Comparison of ENCODE assay signal across 28 mouse cellular contexts in genomic region chr15:11940855-11941254, GRCm38 (mm10). TPM values are rescaled to one million over a fixed set of nuclear protein-coding genes. Genes with fewer than 3 reads are reported as not detected.
DNase-seq lines count a peak whose midpoint lies in the region; ATAC-seq lines count a peak whose summit lies in the region.
"Had no signal": no experiment of that assay in that cellular context is flagged by ENCODE, and none has a peak within 500 bp of the region (broad histone marks: within the 10 kb centered on the region; RNA-seq: fewer than 3 reads in every experiment).

No protein-coding gene starts in this region.

- no peaks in the 10 kb centered on the region for H3K4me1 ChIP-seq in embryonic facial prominence, embryonic 11.5 days (ENCODE audit: control insufficient read depth, insufficient read depth, low read length)
- peaks cover 22% of the 10 kb centered on the region for H3K4me1 ChIP-seq in embryonic facial prominence, embryonic 10.5 days
- H3K4me1 ChIP-seq in heart, embryonic 10.5 days: no peaks in the 10 kb centered on the region
- H3K4me1 ChIP-seq in neural tube, embryonic 14.5 days (ENCODE audit: control insufficient read depth, insufficient read depth, low read length): no peaks in the 10 kb centered on the region
- H3K4me1 ChIP-seq: embryonic facial prominence, embryonic 13.5 days; heart, embryonic 15.5 days; liver, embryonic 15.5 days; midbrain, embryonic 15.5 days; neural tube, embryonic 12.5 days had no signal

- no peak overlapping the region for H3K4me3 ChIP-seq in embryonic facial prominence, embryonic 11.5 days (ENCODE audit: low read depth, low read length)
- H3K4me3 ChIP-seq in embryonic facial prominence, embryonic 10.5 days: no peak overlapping the region
- no peak overlapping the region for H3K4me3 ChIP-seq in heart, embryonic 10.5 days
- no peak overlapping the region for H3K4me3 ChIP-seq in neural tube, embryonic 14.5 days (ENCODE audit: low read depth, low read length)
- H3K4me3 ChIP-seq: embryonic facial prominence, embryonic 13.5 days; heart, embryonic 15.5 days; intestine, embryonic 15.5 days; layer of hippocampus, adult 2 months; left cerebral cortex, adult 2 months; limb, embryonic 12.5 days; liver, embryonic 15.5 days; midbrain, embryonic 15.5 days; neural tube, embryonic 12.5 days had no signal

- H3K9ac ChIP-seq in embryonic facial prominence, embryonic 11.5 days (replicated peaks; ENCODE audit: low read length): no peak overlapping the region
- no peak overlapping the region for H3K9ac ChIP-seq in neural tube, embryonic 14.5 days (replicated peaks; ENCODE audit: low read depth, low read length)
- H3K9ac ChIP-seq: embryonic facial prominence, embryonic 13.5 days; heart, embryonic 15.5 days; intestine, embryonic 15.5 days; limb, embryonic 12.5 days; liver, embryonic 15.5 days; lung, embryonic 14.5 days; midbrain, embryonic 15.5 days; neural tube, embryonic 12.5 days had no signal

- 55% methylated on average over 5 of the region's 5 CpGs for WGBS in embryonic facial prominence, embryonic 11.5 days
- 53% methylated on average over 5 of the region's 5 CpGs for WGBS in embryonic facial prominence, embryonic 10.5 days
- 76% methylated on average over 5 of the region's 5 CpGs for WGBS in heart, embryonic 10.5 days
- WGBS in neural tube, embryonic 14.5 days: 31% methylated on average over 5 of the region's 5 CpGs

- H3K27me3 ChIP-seq in embryonic facial prominence, embryonic 11.5 days (ENCODE audit: control insufficient read depth, insufficient read depth, low read length): no peaks in the 10 kb centered on the region
- no peaks in the 10 kb centered on the region for H3K27me3 ChIP-seq in embryonic facial prominence, embryonic 10.5 days (replicated peaks; ENCODE audit: low read depth, poor library complexity, severe bottlenecking)
- no peaks in the 10 kb centered on the region for H3K27me3 ChIP-seq in heart, embryonic 10.5 days (ENCODE audit: insufficient read depth, poor library complexity, severe bottlenecking)
- no peaks in the 10 kb centered on the region for H3K27me3 ChIP-seq in neural tube, embryonic 14.5 days (ENCODE audit: control insufficient read depth, insufficient read depth, low read length)
- H3K27me3 ChIP-seq: embryonic facial prominence, embryonic 13.5 days; heart, embryonic 15.5 days; intestine, embryonic 15.5 days; liver, embryonic 15.5 days; midbrain, embryonic 15.5 days; neural tube, embryonic 12.5 days had no signal

- peak; percentile 13 for DNase-seq in embryonic facial prominence, embryonic 11.5 days (ENCODE audit: low spot score)
- no peak for DNase-seq in embryonic facial prominence, embryonic 10.5 days (ENCODE audit: low spot score)
- peak; percentile 19 for DNase-seq in heart, embryonic 10.5 days (ENCODE audit: low spot score)
- DNase-seq in heart, adult 9 months (ENCODE audit: low spot score in 2 of 2): no peak
- DNase-seq in neural tube, embryonic 10.5 days (ENCODE audit: extremely low spot score, low spot score): no peak
- DNase-seq in retina, postnatal 1 day: no peak
- DNase-seq: adrenal gland, adult 8-10 months; cerebellum, adult 9-11 months; gastrocnemius, postnatal 14 days; heart, adult 18-20 months; kidney, adult 2 months; kidney, postnatal 36 days; lung, embryonic 14.5 days; lung, postnatal 14 days; thymus, adult 2 months; thymus, postnatal 36 days had no signal

- H3K36me3 ChIP-seq in embryonic facial prominence, embryonic 11.5 days (replicated peaks; ENCODE audit: control insufficient read depth, insufficient read depth, low read depth, low read length): no peaks in the 10 kb centered on the region
- H3K36me3 ChIP-seq in embryonic facial prominence, embryonic 10.5 days (replicated peaks): no peaks in the 10 kb centered on the region
- H3K36me3 ChIP-seq in heart, embryonic 10.5 days: no peaks in the 10 kb centered on the region
- H3K36me3 ChIP-seq in neural tube, embryonic 14.5 days (ENCODE audit: control insufficient read depth, insufficient read depth, low read length): no peaks in the 10 kb centered on the region
- H3K36me3 ChIP-seq: embryonic facial prominence, embryonic 13.5 days; G1E; heart, embryonic 15.5 days; intestine, embryonic 15.5 days; limb, embryonic 12.5 days; liver, embryonic 15.5 days; midbrain, embryonic 15.5 days; neural tube, embryonic 12.5 days had no signal

- ATAC-seq in embryonic facial prominence, embryonic 11.5 days (replicated peaks; ENCODE audit: insufficient number of reproducible peaks, low FRiP score, low TSS enrichment, low read depth): no peak
- peak; percentile 56; the same call in 1 of the 2 replicates for ATAC-seq in neural tube, embryonic 14.5 days (ENCODE audit: low read depth)
- ATAC-seq: hindbrain, embryonic 16.5 days; intestine, embryonic 15.5 days; midbrain, embryonic 15.5 days had no signal

- no peaks in the 10 kb centered on the region for H3K9me3 ChIP-seq in embryonic facial prominence, embryonic 11.5 days (replicated peaks; ENCODE audit: control insufficient read depth, low read length)
- H3K9me3 ChIP-seq in embryonic facial prominence, embryonic 10.5 days: no peaks in the 10 kb centered on the region
- H3K9me3 ChIP-seq in heart, embryonic 10.5 days: no peaks in the 10 kb centered on the region
- no peaks in the 10 kb centered on the region for H3K9me3 ChIP-seq in neural tube, embryonic 14.5 days (ENCODE audit: control insufficient read depth, low read length)
- H3K9me3 ChIP-seq: embryonic facial prominence, embryonic 13.5 days; G1E; heart, embryonic 15.5 days; intestine, embryonic 15.5 days; limb, embryonic 12.5 days; liver, embryonic 15.5 days; midbrain, embryonic 15.5 days; neural tube, embryonic 12.5 days had no signal

- H3K27ac ChIP-seq in embryonic facial prominence, embryonic 11.5 days (replicated peaks; ENCODE audit: low read depth, low read length): no peak overlapping the region
- H3K27ac ChIP-seq in embryonic facial prominence, embryonic 10.5 days (replicated peaks): no peak overlapping the region
- no peak overlapping the region for H3K27ac ChIP-seq in heart, embryonic 10.5 days
- no peak overlapping the region for H3K27ac ChIP-seq in neural tube, embryonic 14.5 days (ENCODE audit: low read depth, low read length)
- H3K27ac ChIP-seq: embryonic facial prominence, embryonic 13.5 days; heart, embryonic 15.5 days; intestine, embryonic 15.5 days; layer of hippocampus, adult 2 months; left cerebral cortex, adult 2 months; limb, embryonic 12.5 days; liver, embryonic 15.5 days; midbrain, embryonic 15.5 days; neural tube, embryonic 12.5 days had no signal

- no peak overlapping the region for H3K4me2 ChIP-seq in embryonic facial prominence, embryonic 11.5 days (ENCODE audit: low read depth, low read length)
- H3K4me2 ChIP-seq in neural tube, embryonic 14.5 days (ENCODE audit: low read depth, low read length): no peak overlapping the region
- H3K4me2 ChIP-seq: embryonic facial prominence, embryonic 13.5 days; heart, embryonic 15.5 days; intestine, embryonic 15.5 days; limb, embryonic 12.5 days; liver, embryonic 15.5 days; lung, embryonic 14.5 days; midbrain, embryonic 15.5 days; neural tube, embryonic 12.5 days had no signal

RNA-seq across cellular contexts. Expression of gene Npr3, which starts 33.8 kb away (rescaled TPM):
- 5.3 and 5.4 TPM in 2 replicates for polyA plus RNA-seq in embryonic facial prominence, embryonic 11.5 days (2014; fragmentation: Nextera tagmentation; extraction: Ambion mirVana)
- polyA plus RNA-seq in embryonic facial prominence, embryonic 10.5 days (2016; fragmentation: Nextera tagmentation; extraction: Ambion mirVana): 3.9 and 4.4 TPM in 2 replicates
- polyA plus RNA-seq in heart, embryonic 10.5 days (2016; fragmentation: Nextera tagmentation; extraction: Ambion mirVana): 12.0 and 14.8 TPM in 2 replicates
- 1.4 and 2.6 TPM in 2 replicates for polyA plus RNA-seq in neural tube, embryonic 14.5 days (2014; fragmentation: Nextera tagmentation; extraction: Ambion mirVana)
- polyA plus RNA-seq: G1E had no signal

RNA-seq across cellular contexts. Expression of gene Sub1, which starts 55.9 kb away (rescaled TPM):
- polyA plus RNA-seq in embryonic facial prominence, embryonic 11.5 days (2014; fragmentation: Nextera tagmentation; extraction: Ambion mirVana): 770 and 873 TPM in 2 replicates
- polyA plus RNA-seq in embryonic facial prominence, embryonic 10.5 days (2016; fragmentation: Nextera tagmentation; extraction: Ambion mirVana): 772 and 811 TPM in 2 replicates
- 627 and 739 TPM in 2 replicates for polyA plus RNA-seq in heart, embryonic 10.5 days (2016; fragmentation: Nextera tagmentation; extraction: Ambion mirVana)
- 564 and 581 TPM in 2 replicates for polyA plus RNA-seq in neural tube, embryonic 14.5 days (2014; fragmentation: Nextera tagmentation; extraction: Ambion mirVana)

Comparison
In these comparisons a context has a peak if more than half of its experiments do, and no peak if none do; other contexts are left out.
1. DNase-seq: peak in embryonic facial prominence, embryonic 11.5 days (single experiment) and heart, embryonic 10.5 days (single experiment); none in embryonic facial prominence, embryonic 10.5 days (single experiment), heart, adult 9 months (0 of 2), neural tube, embryonic 10.5 days (single experiment) and retina, postnatal 1 day (single experiment).